Mouse (Mus musculus) natural killer cell, adult 2 months (primary cell): Measurements from ENCODE around the gene Olfr1505.

Experiments
- DNase-seq, 2 experiments: peaks; one replicate each; pipeline ENCODE4 v3.0.0; 2022; ENCODE audit warnings: low spot score in 2 of 2

The Olfr1505 gene

DNA sequence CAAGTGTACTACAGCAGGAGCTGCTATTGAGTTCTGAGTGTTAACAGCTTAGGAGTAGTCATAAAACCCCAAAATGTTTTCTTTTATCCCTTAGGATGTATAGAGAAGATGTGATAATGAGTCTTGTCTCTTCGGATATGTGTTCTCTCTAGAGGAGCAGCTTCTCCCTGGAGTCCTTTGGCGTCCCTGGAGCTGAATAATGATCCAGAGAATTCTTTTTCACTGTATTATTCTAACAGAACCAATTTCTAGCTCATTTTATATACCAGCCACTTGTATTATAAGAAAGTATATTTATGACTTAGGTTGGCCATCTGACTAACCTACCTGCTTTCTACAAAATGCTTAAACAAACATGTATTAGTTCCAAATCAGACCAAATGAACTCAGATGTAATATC lies at the start of gene Olfr1505:
TSS of gene Olfr1505 (plus strand) at position 301 of the 400 bp plus-strand sequence.
- no peak for DNase-seq

DNA sequence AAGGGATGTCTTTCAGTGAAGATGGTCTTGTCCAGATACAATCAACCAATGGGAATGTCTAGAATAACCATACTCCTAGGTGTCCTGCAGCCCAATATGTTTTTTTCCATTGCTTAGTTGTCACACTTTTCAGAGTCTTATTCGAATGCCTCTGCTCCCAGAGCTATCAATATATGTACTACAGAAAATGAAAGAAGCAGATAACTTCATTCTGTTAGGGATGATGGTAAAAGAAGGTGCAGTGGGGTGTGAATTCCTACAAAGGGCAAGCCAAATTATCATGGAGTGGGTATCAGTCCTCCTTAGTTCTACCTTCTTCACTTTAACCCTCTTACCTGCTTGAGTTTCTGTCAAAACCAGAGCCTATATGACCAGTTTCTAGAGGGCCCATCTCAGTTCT lies 15.5 kb upstream of the Olfr1505 start, which contains the start of gene Olfr1504:
TSS of gene Olfr1504 (minus strand) at position 101 of the 400 bp plus-strand sequence.
- no peak for DNase-seq
